Mouse (Mus musculus) NIH3T3 (cell line): ENCODE measurements at regions not wholly inside any gene's neighbourhood (a gene's known extent, or its start where the extent isn't known, plus 50 kb on each side); places are given as distances from the start of the nearest gene placed in this dataset.

Experiments
- DNase-seq: peaks from one replicate; pipeline ENCODE4 v3.0.0-alpha.2; 2012; ENCODE audit warnings: low read depth

DNA sequence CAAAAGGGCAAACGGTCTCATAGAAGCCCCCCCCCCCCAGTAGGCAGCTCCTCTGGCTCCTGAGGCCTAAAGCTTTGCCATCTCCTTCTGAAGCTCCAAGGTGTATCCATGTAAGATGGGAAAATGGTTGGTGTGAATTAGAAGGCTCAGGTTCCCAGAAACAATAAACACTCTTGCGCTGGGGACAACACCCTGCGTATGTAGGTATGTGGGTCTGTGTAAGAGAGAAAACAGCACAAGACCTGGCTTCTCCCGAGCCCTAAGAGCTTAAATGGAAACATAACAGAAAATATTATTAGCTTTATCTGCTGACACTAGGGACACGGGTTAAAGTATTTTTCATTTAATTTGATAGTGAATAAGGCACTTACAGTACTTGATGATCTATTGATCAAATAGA is 79.9 kb upstream of the Tbca start:
- DNase-seq, result no peak

DNA sequence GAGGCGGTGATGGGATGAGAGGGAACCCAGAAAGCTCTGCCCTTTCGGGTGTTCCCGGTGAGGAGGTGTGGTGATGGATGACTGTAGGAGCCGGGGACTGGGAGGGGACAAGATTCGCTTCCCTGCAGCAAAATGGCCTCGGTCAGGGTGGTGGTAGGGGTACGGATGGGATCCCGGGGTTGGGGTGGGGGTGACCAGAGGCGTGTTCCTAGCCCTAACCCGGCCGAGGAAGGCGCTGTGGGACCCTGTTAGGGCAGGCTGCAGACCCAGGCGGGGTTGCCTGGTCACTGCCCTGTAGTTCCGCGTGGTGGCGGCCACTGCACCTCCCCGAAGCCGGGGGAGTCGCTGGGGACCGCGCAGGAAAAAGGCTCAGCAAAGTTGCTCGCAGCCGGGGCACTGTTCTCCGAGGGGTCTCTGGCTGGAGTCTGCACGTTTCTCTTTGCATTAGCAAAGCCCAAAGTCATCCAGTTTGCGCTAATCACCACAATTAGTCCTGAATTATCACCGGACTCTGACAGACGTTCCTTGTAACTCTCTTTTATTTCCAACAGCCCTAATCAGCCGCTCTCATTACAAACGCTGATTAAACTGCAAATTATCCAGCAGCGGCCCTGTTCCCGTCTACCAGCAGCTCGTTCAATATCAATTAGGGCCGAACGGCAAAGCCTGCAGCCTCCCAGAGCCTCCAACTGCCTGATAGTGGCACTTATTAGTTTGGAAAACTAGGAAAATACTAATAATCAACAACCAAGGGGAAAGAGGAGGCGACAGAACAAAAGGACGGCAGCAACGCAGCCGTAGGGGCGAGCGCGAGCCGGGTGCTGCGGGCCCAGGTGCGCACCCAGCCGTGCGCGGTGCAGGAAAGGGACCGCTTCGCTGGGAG is 78.8 kb upstream of the Tbca start:
- DNase-seq, result no peak

GRCm38 (mm10) chr13:94710574-94711172 is 78.0 kb upstream of the Tbca start:
- DNase-seq, result no peak

DNA sequence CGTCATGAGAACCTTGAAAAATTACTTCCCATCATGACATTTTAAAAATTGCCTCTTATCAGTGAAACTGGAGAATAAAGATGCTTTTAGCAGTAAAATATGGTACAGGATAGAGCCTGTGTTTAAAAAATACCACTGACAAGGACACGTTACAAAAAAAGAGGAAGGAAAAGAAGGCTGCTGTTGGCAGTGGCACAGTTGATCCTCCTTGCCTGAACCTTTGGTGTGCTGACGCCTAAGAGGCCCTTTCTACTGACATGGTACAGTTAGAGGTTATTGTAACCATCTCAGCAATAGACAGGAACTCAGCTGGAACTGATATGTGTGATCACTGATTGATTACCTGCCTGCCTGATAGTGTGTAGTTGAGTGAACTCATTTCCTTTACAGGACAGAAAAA is 75.3 kb upstream of the Tbca start:
- no peak for DNase-seq

GRCm38 (mm10) chr13:94721625-94722024 is 67.1 kb upstream of the Tbca start:
- peak; percentile 17 for DNase-seq
